Mouse (Mus musculus) hindbrain, postnatal 0 days (tissue): Measurements from ENCODE around the gene Arl1. TPM values are rescaled to one million over a fixed set of nuclear protein-coding genes. Genes with fewer than 3 reads are reported as not detected.

ENCODE experiments used
- ATAC-seq: fragments of 200-750 bp; cut with Nextera tagmentation; 2 replicates; pipeline ENCODE4 v1.8.0; 2017; ENCODE audit warnings: mild to moderate bottlenecking, moderate TSS enrichment, moderate library complexity
- DNase-seq: peaks from one replicate; pipeline ENCODE4 v3.0.0-alpha.2; 2015; ENCODE audit warnings: low spot score
- H3K27ac ChIP-seq: fragments of 300-500 bp; sonication (generic); 2 replicates; pipeline ENCODE4 v1.5.1; 2014; ENCODE audit warnings: mild to moderate bottlenecking
- H3K27me3 ChIP-seq: fragments of 300-500 bp; sonication (generic); 2 replicates; pipeline ENCODE4 v1.6.1; 2014; ENCODE audit warnings: low read length, mixed read lengths; ENCODE audit not compliant: insufficient read depth
- H3K36me3 ChIP-seq: fragments of 300-500 bp; sonication (generic); 2 replicates; pipeline ENCODE4 v1.6.1; 2014; ENCODE audit warnings: low read length, mixed read lengths; ENCODE audit not compliant: insufficient read depth
- H3K4me1 ChIP-seq: fragments of 300-500 bp; sonication (generic); 2 replicates; pipeline ENCODE4 v1.6.1; 2014; ENCODE audit warnings: antibody characterized with exemption, low read length, mixed read lengths; ENCODE audit not compliant: insufficient read depth
- H3K4me2 ChIP-seq: fragments of 300-500 bp; sonication (generic); 2 replicates; pipeline ENCODE4 v1.6.1; 2014; ENCODE audit warnings: low read depth, mild to moderate bottlenecking, low read length, moderate library complexity, mixed read lengths
- H3K4me3 ChIP-seq: fragments of 300-500 bp; sonication (generic); 2 replicates; pipeline ENCODE4 v1.5.1; 2014; ENCODE audit warnings: low read length
- H3K9ac ChIP-seq: fragments of 300-500 bp; sonication (generic); replicated peaks from 2 replicates; pipeline ENCODE4 v1.6.1; 2014; ENCODE audit warnings: mild to moderate bottlenecking, low read length, moderate library complexity, mixed read lengths
- H3K9me3 ChIP-seq: fragments of 300-500 bp; sonication (generic); 2 replicates; pipeline ENCODE4 v1.6.1; 2016; ENCODE audit warnings: low read length, mixed read lengths
- CTCF ChIP-seq: IDR thresholded peaks from 2 replicates; pipeline ENCODE4 v1.5.1; 2016; ENCODE audit warnings: antibody characterized with exemption, control low read depth, low read depth
- WGBS: fragments of 180-500 bp; shearing (Covaris S2); extraction: QIAGEN DNeasy Blood & Tissue Kit; methylation state at CpG from one replicate; pipeline ENCODE4 v1.1.7; 2014; 5-methylcytosine and 5-hydroxymethylcytosine counted together
- polyA plus RNA-seq: library from polyadenylated mRNA; unstranded; fragments of >200 nt; fragmentation: Nextera tagmentation; extraction: Ambion mirVana; gene quantifications from 2 replicates; pipeline ENCODE4 v1.2.1, GENCODE M21; 2015
- total RNA-seq: library from RNA; depleted of rRNA; stranded (reverse); fragments of >200 nt; gene quantifications from 2 replicates; pipeline ENCODE4 v1.2.3, GENCODE M21; 2014; rRNA removed

The Arl1 gene
- total and polyA plus RNA-seq, 2 experiments from 2014 or later, result 59.8 to 164 TPM

DNA sequence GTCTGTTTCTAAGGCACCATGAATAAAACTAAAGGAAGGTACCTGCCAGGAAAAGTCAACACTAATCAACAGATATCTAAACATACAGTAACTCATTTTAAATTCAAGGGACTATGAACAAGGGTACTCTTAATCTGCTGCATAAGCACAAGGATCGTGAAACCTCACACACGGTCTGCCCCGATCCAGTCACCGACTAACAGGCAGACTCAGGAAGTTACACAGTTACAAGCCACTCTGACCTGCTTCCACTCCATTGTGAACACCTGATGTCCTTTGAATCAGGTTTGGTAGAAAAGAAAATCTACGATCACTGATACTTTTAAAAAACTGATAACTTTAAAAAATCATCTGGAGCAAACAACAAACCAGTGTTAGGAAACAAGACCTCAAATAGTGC, 53.3 kb downstream of the Arl1 start:
- Histone ChIP-seq H3K27ac (no peak overlapping the region), H3K27me3 (no peaks in the 10 kb centered on the region), H3K36me3 (peaks cover 34% of the 10 kb centered on the region), H3K9me3 (no peaks in the 10 kb centered on the region), H3K4me2 (no peak overlapping the region), H3K4me1 (no peaks in the 10 kb centered on the region), H3K4me3 (no peak overlapping the region), H3K9ac (no peak overlapping the region)
- WGBS, result 95% methylated on average over 5 of the region's 5 CpGs
- TF ChIP-seq CTCF, result no peak
- no peak for DNase-seq
- no peak for ATAC-seq

- Histone ChIP-seq H3K27ac (no peak overlapping the region), H3K4me3 (no peak overlapping the region), H3K9me3 (no peaks in the 10 kb centered on the region), H3K4me1 (no peaks in the 10 kb centered on the region), H3K4me2 (no peak overlapping the region), H3K27me3 (no peaks in the 10 kb centered on the region), H3K9ac (no peak overlapping the region), H3K36me3 (peaks cover 31% of the 10 kb centered on the region)
- DNase-seq, result no peak
- WGBS, result 66% methylated on average over 5 of the region's 5 CpGs
- TF ChIP-seq CTCF, result no peak
- ATAC-seq, result no peak
Measured at GRCm38 (mm10) chr10:88784513-88784931, 53.9 kb downstream of the Arl1 start.

- DNase-seq, result no peak
- ATAC-seq, result no peak
- Histone ChIP-seq H3K4me2 (no peak overlapping the region), H3K9ac (no peak overlapping the region), H3K4me1 (no peaks in the 10 kb centered on the region), H3K9me3 (no peaks in the 10 kb centered on the region), H3K4me3 (no peak overlapping the region), H3K27me3 (no peaks in the 10 kb centered on the region), H3K27ac (no peak overlapping the region), H3K36me3 (peaks cover 41% of the 10 kb centered on the region)
- no peak for TF ChIP-seq CTCF
Measured at GRCm38 (mm10) chr10:88793671-88794070, 63.0 kb downstream of the Arl1 start.

Other genes starting within 250 kb of the Arl1 start
- gene Chpt1, start 226.8 kb upstream of the Arl1 start, total RNA-seq, result 24.2 and 39.3 TPM in 2 replicates
- 40.4 and 45.2 TPM in 2 replicates for gene Chpt1, start 226.8 kb upstream of the Arl1 start, polyA plus RNA-seq
- gene Mybpc1, start 125.7 kb upstream of the Arl1 start, total RNA-seq, result 5.5 and 6.2 TPM in 2 replicates
- gene Mybpc1, start 125.7 kb upstream of the Arl1 start, polyA plus RNA-seq, result 3.7 and 4.2 TPM in 2 replicates
- not detected in 2 replicates for gene Spic, start 45.8 kb upstream of the Arl1 start, total RNA-seq
- not detected in 2 replicates for gene Spic, start 45.8 kb upstream of the Arl1 start, polyA plus RNA-seq
- 9.1 and 18.7 TPM in 2 replicates for gene Utp20, start 95.9 kb downstream of the Arl1 start, total RNA-seq
- gene Utp20, start 95.9 kb downstream of the Arl1 start, polyA plus RNA-seq, result 4.7 and 6.5 TPM in 2 replicates
- under 0.01 and 0.07 TPM in 2 replicates for gene Slc5a8, start 155.1 kb downstream of the Arl1 start, total RNA-seq
- 0.05 and 0.15 TPM in 2 replicates for gene Slc5a8, start 155.1 kb downstream of the Arl1 start, polyA plus RNA-seq